Mouse (Mus musculus): ENCODE data around the gene Prkag2. TPM values are rescaled to one million over a fixed set of nuclear protein-coding genes. Genes with fewer than 3 reads are reported as not detected.

Prkag2 gene
- polyA plus RNA-seq, 1 experiment from 2014 or later, result 24.4 TPM

- H3K27ac ChIP-seq, result no peak overlapping the region
- peaks cover 53% of the 10 kb centered on the region for H3K27me3 ChIP-seq
- under 1% methylated on average over 25 of the region's 25 CpGs for WGBS
- peak overlapping the region; percentile 69 for H3K9ac ChIP-seq
- H3K4me2 ChIP-seq, result peak overlapping the region; percentile 99
- H3K4me1 ChIP-seq, result peaks cover 11% of the 10 kb centered on the region
- no peaks in the 10 kb centered on the region for H3K36me3 ChIP-seq
- no peak for ATAC-seq (ENCODE audit: insufficient number of reproducible peaks, insufficient read depth, low FRiP score, low TSS enrichment, low read depth)
- H3K4me3 ChIP-seq, result peak overlapping the region; percentile 64
- no peaks in the 10 kb centered on the region for H3K9me3 ChIP-seq
Measured at GRCm38 (mm10) chr5:25101126-25101523, 683 bp upstream of the Prkag2 start.

DNA sequence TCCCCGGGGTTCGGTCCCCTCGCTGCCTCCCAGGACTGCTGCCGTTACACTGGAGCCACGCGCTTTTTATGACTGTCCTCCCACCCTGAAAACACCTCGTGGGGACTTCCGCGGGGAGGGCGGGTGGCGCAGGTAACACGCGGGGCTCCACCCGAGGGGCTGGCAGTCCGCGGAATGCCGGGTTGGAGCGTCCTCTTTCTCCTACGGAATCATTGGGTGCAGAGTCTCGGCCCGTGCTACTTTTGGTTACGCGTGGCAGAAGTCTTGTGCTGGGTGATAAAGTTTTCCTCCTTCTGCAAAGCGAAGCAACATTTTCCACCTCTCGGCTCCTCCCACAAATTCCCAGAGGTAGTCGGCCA is 306 bp downstream of the Prkag2 start:
- Histone ChIP-seq H3K27me3 (peaks cover 53% of the 10 kb centered on the region), H3K4me2 (peak overlapping the region; percentile 99), H3K36me3 (no peaks in the 10 kb centered on the region), H3K9ac (peak overlapping the region; percentile 69), H3K9me3 (no peaks in the 10 kb centered on the region), H3K4me3 (peak overlapping the region; percentile 64), H3K27ac (no peak overlapping the region), H3K4me1 (peaks cover 11% of the 10 kb centered on the region)
- ATAC-seq (ENCODE audit: insufficient number of reproducible peaks, insufficient read depth, low FRiP score, low TSS enrichment, low read depth), result no peak
- under 1% methylated on average over 26 of the region's 26 CpGs for WGBS

DNA sequence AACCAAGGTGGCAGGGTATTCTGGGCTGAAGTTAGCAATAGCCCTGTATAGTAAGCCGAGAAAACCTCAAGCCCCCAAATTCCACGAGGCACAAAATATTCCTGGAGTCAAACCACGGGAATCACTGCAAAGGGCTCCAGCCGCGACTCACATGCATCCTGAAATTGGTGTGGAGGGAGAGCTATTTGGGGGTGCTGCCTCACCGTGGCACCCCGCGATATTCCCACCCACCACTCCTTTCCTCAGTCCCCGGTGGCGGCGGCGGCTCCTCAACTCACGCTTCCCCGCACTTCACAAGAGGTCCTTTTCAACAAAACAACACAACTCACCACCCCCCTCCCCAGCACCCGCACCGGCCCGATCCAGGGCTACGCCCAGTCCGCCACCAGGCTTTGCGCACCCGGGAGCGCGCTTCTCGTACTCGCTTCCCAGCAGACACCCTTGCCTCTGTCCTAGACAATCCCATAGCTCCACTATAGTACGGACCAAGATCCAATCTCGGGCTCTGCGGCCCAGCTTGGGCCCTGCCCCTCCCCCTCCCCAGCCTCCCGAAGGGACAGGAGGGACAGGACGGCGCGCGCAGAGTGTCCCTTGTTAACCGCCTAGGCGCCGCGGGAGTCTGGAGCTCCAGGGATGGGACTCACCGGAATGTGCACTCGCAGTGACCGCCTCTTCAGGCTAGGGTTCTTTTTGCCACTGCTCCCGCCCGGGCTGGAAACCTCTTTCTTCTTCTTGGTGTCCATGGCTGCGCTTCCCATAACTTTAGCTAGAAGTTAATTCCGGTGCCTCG is 880 bp downstream of the Prkag2 start:
- WGBS, result under 1% methylated on average over 45 of the region's 45 CpGs
- Histone ChIP-seq H3K27me3 (peaks cover 53% of the 10 kb centered on the region), H3K9ac (peak overlapping the region; percentile 69), H3K9me3 (no peaks in the 10 kb centered on the region), H3K27ac (no peak overlapping the region), H3K4me1 (peaks cover 11% of the 10 kb centered on the region), H3K36me3 (no peaks in the 10 kb centered on the region), H3K4me2 (peak overlapping the region; percentile 99), H3K4me3 (peak overlapping the region; percentile 64)
- peak; percentile 44; the same call in 1 of the 2 replicates for ATAC-seq (ENCODE audit: insufficient number of reproducible peaks, insufficient read depth, low FRiP score, low TSS enrichment, low read depth)

DNA sequence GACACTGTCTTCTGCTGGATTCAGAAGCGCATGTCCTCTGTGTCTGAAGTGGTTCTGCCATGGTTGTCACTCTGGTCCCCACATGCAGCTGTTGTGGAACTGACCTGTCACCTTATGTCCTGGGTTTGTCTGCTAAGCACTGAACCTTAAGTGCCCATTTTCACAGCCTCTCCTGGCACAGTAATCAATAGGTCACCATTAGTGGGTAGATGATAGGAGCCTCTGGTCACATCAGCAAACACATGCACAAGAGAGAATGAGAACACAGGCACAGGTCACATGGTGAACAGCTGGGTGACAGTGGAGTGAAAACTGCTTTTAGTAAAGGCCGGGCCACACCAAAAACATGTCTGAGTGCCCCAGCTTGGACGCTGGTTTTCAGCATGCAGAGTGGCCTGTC is 2.6 kb downstream of the Prkag2 start:
- Histone ChIP-seq H3K9ac (no peak overlapping the region), H3K36me3 (no peaks in the 10 kb centered on the region), H3K4me1 (peaks cover 11% of the 10 kb centered on the region), H3K27ac (no peak overlapping the region), H3K9me3 (no peaks in the 10 kb centered on the region), H3K4me2 (no peak overlapping the region), H3K4me3 (no peak overlapping the region), H3K27me3 (peaks cover 53% of the 10 kb centered on the region)
- 69% methylated on average over 3 of the region's 3 CpGs for WGBS
- ATAC-seq (ENCODE audit: insufficient number of reproducible peaks, insufficient read depth, low FRiP score, low TSS enrichment, low read depth), result no peak

GRCm38 (mm10) chr5:25096431-25096830 is 4.0 kb downstream of the Prkag2 start:
- Histone ChIP-seq H3K36me3 (no peaks in the 10 kb centered on the region), H3K4me1 (peaks cover 10% of the 10 kb centered on the region), H3K4me3 (no peak overlapping the region), H3K9me3 (no peaks in the 10 kb centered on the region), H3K27ac (no peak overlapping the region), H3K4me2 (no peak overlapping the region), H3K9ac (no peak overlapping the region), H3K27me3 (peaks cover 44% of the 10 kb centered on the region)
- ATAC-seq (ENCODE audit: insufficient number of reproducible peaks, insufficient read depth, low FRiP score, low TSS enrichment, low read depth), result no peak
- WGBS, result 66% methylated on average over 4 of the region's 4 CpGs

- 76% methylated on average over 8 of the region's 8 CpGs for WGBS
- no peak overlapping the region for H3K27ac ChIP-seq
- no peak overlapping the region for H3K9ac ChIP-seq
- no peaks in the 10 kb centered on the region for H3K4me1 ChIP-seq
- H3K4me3 ChIP-seq, result no peak overlapping the region
- H3K27me3 ChIP-seq, result peaks cover 9% of the 10 kb centered on the region
- H3K4me2 ChIP-seq, result no peak overlapping the region
- H3K9me3 ChIP-seq, result no peaks in the 10 kb centered on the region
- ATAC-seq (ENCODE audit: insufficient number of reproducible peaks, insufficient read depth, low FRiP score, low TSS enrichment, low read depth), result no peak
- H3K36me3 ChIP-seq, result no peaks in the 10 kb centered on the region
Measured at GRCm38 (mm10) chr5:25092630-25093245, 7.7 kb downstream of the Prkag2 start.

DNA sequence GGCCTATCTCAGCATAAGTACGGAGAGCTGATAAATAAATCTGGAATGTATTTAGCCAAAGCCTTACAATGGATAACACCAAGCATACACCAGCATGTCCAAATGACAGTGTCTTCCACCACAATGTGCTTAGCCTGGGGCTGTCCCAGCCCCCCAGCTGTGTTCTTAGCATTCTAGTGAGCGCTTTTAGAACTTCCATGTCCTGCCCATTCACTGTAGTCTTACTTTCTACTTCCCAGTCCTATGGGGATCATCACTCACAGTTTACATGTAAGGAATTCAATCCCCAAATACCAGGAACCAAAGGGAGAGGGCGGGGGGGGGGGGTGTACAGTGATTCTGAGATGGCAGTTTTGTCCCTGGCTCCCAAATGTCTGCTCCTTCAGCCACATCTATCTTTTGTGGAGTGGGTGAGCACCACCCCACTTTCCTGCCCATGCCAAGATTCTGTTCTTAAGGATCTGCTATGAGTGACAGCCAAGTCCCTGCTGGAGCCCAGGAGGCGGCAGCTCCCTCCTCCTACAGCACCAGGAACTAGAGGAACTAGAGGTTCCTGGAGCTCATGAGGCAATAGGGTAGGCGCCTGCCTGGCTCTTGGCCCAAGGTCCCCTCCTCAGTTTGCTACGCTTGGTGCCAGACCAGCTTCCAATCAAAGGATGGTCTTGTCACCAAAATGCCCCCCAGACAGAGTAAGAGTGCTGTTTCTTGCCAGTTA is 11.0 kb downstream of the Prkag2 start:
- Histone ChIP-seq H3K36me3 (no peaks in the 10 kb centered on the region), H3K9me3 (no peaks in the 10 kb centered on the region), H3K4me1 (peaks cover 5% of the 10 kb centered on the region; the same call in 1 of the 2 replicates), H3K27ac (no peak overlapping the region), H3K4me2 (no peak overlapping the region), H3K9ac (no peak overlapping the region), H3K27me3 (no peaks in the 10 kb centered on the region), H3K4me3 (no peak overlapping the region)
- ATAC-seq (ENCODE audit: insufficient number of reproducible peaks, insufficient read depth, low FRiP score, low TSS enrichment, low read depth), result no peak
- WGBS, result 72% methylated on average over 6 of the region's 6 CpGs

GRCm38 (mm10) chr5:25088633-25089032 is 11.8 kb downstream of the Prkag2 start:
- no peaks in the 10 kb centered on the region for H3K27me3 ChIP-seq
- no peak for ATAC-seq (ENCODE audit: insufficient number of reproducible peaks, insufficient read depth, low FRiP score, low TSS enrichment, low read depth)
- whole genome bisulfite sequencing, result 87% methylated on average over 4 of the region's 4 CpGs
- H3K9me3 ChIP-seq, result no peaks in the 10 kb centered on the region
- H3K27ac ChIP-seq, result no peak overlapping the region
- no peak overlapping the region for H3K4me2 ChIP-seq
- no peak overlapping the region for H3K4me3 ChIP-seq
- H3K9ac ChIP-seq, result no peak overlapping the region
- H3K36me3 ChIP-seq, result no peaks in the 10 kb centered on the region
- peaks cover 5% of the 10 kb centered on the region; the same call in 1 of the 2 replicates for H3K4me1 ChIP-seq

- Histone ChIP-seq H3K4me3 (no peak overlapping the region), H3K27ac (no peak overlapping the region), H3K4me2 (no peak overlapping the region), H3K9ac (no peak overlapping the region), H3K36me3 (no peaks in the 10 kb centered on the region), H3K9me3 (no peaks in the 10 kb centered on the region), H3K27me3 (no peaks in the 10 kb centered on the region), H3K4me1 (peaks cover 5% of the 10 kb centered on the region; the same call in 1 of the 2 replicates)
- ATAC-seq (ENCODE audit: insufficient number of reproducible peaks, insufficient read depth, low FRiP score, low TSS enrichment, low read depth), result no peak
- WGBS, result 80% methylated on average over 13 of the region's 13 CpGs
Measured at GRCm38 (mm10) chr5:25088111-25088510, 12.3 kb downstream of the Prkag2 start.

DNA sequence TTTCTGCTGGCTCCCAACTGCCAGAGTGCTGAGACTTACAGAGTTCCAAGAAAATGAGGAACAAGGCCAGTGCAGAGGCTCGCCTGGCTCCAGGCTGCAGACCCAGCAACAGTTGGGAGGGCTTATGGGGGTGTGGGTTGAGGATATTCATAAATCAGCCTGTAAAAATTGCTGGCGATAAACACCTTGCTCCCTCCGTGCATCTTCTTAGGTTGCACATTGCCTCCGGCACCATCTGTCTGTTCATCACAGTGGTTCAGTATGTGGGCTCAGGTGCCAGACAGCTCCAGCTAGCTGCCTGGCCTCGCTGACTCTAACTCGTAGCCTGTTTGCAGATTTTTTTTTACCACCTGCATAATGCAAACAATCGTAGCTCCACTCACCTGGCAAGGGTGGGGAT is 13.4 kb downstream of the Prkag2 start:
- ATAC-seq (ENCODE audit: insufficient number of reproducible peaks, insufficient read depth, low FRiP score, low TSS enrichment, low read depth), result no peak
- H3K27ac ChIP-seq, result no peak overlapping the region
- 81% methylated on average over 7 of the region's 7 CpGs for WGBS

GRCm38 (mm10) chr5:25086234-25086633 is 14.2 kb downstream of the Prkag2 start:
- no peak overlapping the region for H3K27ac ChIP-seq
- H3K36me3 ChIP-seq, result no peaks in the 10 kb centered on the region
- peaks cover 5% of the 10 kb centered on the region; the same call in 1 of the 2 replicates for H3K4me1 ChIP-seq
- no peaks in the 10 kb centered on the region for H3K27me3 ChIP-seq
- no peak for ATAC-seq (ENCODE audit: insufficient number of reproducible peaks, insufficient read depth, low FRiP score, low TSS enrichment, low read depth)
- no peak overlapping the region for H3K4me3 ChIP-seq
- no peak overlapping the region for H3K4me2 ChIP-seq
- 59% methylated on average over 4 of the region's 4 CpGs for WGBS
- H3K9me3 ChIP-seq, result no peaks in the 10 kb centered on the region
- H3K9ac ChIP-seq, result no peak overlapping the region

More for the DNA sequence above, 13.4 kb downstream of the Prkag2 start:
- Histone ChIP-seq H3K4me1 (peaks cover 5% of the 10 kb centered on the region; the same call in 1 of the 2 replicates), H3K4me3 (no peak overlapping the region), H3K27me3 (no peaks in the 10 kb centered on the region), H3K9ac (no peak overlapping the region), H3K36me3 (no peaks in the 10 kb centered on the region), H3K4me2 (no peak overlapping the region), H3K9me3 (no peaks in the 10 kb centered on the region)
